ENCODE assay signal across 14 mouse cellular contexts in genomic region chr2:119767246-119767645, GRCm38 (mm10). TPM values are rescaled to one million over a fixed set of nuclear protein-coding genes. Genes with fewer than 3 reads are reported as not detected.
A peak's percentile ranks its signal among the peaks of the same experiment; 100 is the strongest.
DNase-seq lines count a peak whose midpoint lies in the region; ATAC-seq and TF ChIP-seq lines count a peak whose summit lies in the region.
"Had no signal": no experiment of that assay in that cellular context is flagged by ENCODE, and none has a peak within 500 bp of the region (broad histone marks: within the 10 kb centered on the region; RNA-seq: fewer than 3 reads in every experiment).

No protein-coding gene starts in this region.

- TF ChIP-seq CTCF in kidney, postnatal 0 days (IDR thresholded peaks at IDR 0.05; ENCODE audit: low read depth), result peak; percentile 44; the same call in 1 of the 2 replicates
- TF ChIP-seq CTCF in intestine, postnatal 0 days (IDR thresholded peaks at IDR 0.05; ENCODE audit: low read depth), result peak; percentile 55

- H3K27me3 ChIP-seq in kidney, postnatal 0 days (ENCODE audit: insufficient read depth, low read length), result no peaks in the 10 kb centered on the region
- H3K27me3 ChIP-seq in intestine, postnatal 0 days (replicated peaks; ENCODE audit: control insufficient read depth, insufficient read depth, low read length), result no peaks in the 10 kb centered on the region
- peaks cover 6% of the 10 kb centered on the region for H3K27me3 ChIP-seq in forebrain, embryonic 10.5 days (ENCODE audit: poor library complexity, severe bottlenecking)

- no peak overlapping the region for H3K4me3 ChIP-seq in kidney, postnatal 0 days (replicated peaks; ENCODE audit: low read depth, low read length)
- no peak overlapping the region for H3K4me3 ChIP-seq in intestine, postnatal 0 days (ENCODE audit: low read depth, low read length)
- H3K4me3 ChIP-seq in forebrain, embryonic 10.5 days, result no peak overlapping the region
- H3K4me3 ChIP-seq: erythroblast, embryonic 14.5 days; myocyte had no signal

- H3K27ac ChIP-seq in kidney, postnatal 0 days, result no peak overlapping the region
- no peak overlapping the region for H3K27ac ChIP-seq in intestine, postnatal 0 days (ENCODE audit: low read depth, low read length)
- no peak overlapping the region for H3K27ac ChIP-seq in forebrain, embryonic 10.5 days

- no peaks in the 10 kb centered on the region for H3K9me3 ChIP-seq in kidney, postnatal 0 days (replicated peaks; ENCODE audit: low read length)
- no peaks in the 10 kb centered on the region for H3K9me3 ChIP-seq in intestine, postnatal 0 days (ENCODE audit: control insufficient read depth)
- H3K9me3 ChIP-seq in forebrain, embryonic 10.5 days, result no peaks in the 10 kb centered on the region

- DNase-seq in kidney, postnatal 0 days (ENCODE audit: low spot score), result no peak
- no peak for DNase-seq in kidney, postnatal 36 days
- peak; percentile 30 for DNase-seq in 416B (ENCODE audit: low read depth)
- peak; percentile 39 to 43 for DNase-seq in B cell, adult 2 months
- no peak for DNase-seq in forebrain, embryonic 10.5 days (ENCODE audit: extremely low spot score, low spot score)
- DNase-seq: cerebellum, postnatal 10 days; heart, postnatal 10 days; kidney, adult 18-20 months; right cerebral cortex, adult 18-20 months had no signal

- no peak overlapping the region for H3K9ac ChIP-seq in kidney, postnatal 0 days (ENCODE audit: low read depth, low read length)
- no peak overlapping the region for H3K9ac ChIP-seq in intestine, postnatal 0 days (ENCODE audit: low read depth, low read length)

- WGBS in kidney, postnatal 0 days, result 90% methylated on average over 6 of the region's 6 CpGs
- 91% methylated on average over 6 of the region's 6 CpGs for WGBS in intestine, postnatal 0 days
- WGBS in forebrain, embryonic 10.5 days, result 94% methylated on average over 6 of the region's 6 CpGs

- peaks cover 35% of the 10 kb centered on the region for H3K36me3 ChIP-seq in kidney, postnatal 0 days (ENCODE audit: insufficient read depth, low read length)
- H3K36me3 ChIP-seq in intestine, postnatal 0 days (ENCODE audit: control insufficient read depth, insufficient read depth), result peaks cover 64% of the 10 kb centered on the region
- H3K36me3 ChIP-seq in forebrain, embryonic 10.5 days (replicated peaks), result peaks cover 87% of the 10 kb centered on the region

- no peak overlapping the region for H3K4me2 ChIP-seq in kidney, postnatal 0 days (ENCODE audit: low read length)
- H3K4me2 ChIP-seq in intestine, postnatal 0 days (replicated peaks; ENCODE audit: low read depth), result no peak overlapping the region

- ATAC-seq in kidney, postnatal 0 days (replicated peaks; ENCODE audit: low FRiP score, low read depth), result no peak
- ATAC-seq in intestine, postnatal 0 days, result 0 out of 2 replicates have a peak, but pooled peaks have one; percentile 36
- no peak for ATAC-seq in erythroid progenitor cell, adult 5-6 weeks (replicated peaks; ENCODE audit: low FRiP score, poor library complexity, severe bottlenecking)

- H3K4me1 ChIP-seq in kidney, postnatal 0 days (replicated peaks; ENCODE audit: insufficient read depth, low read length), result no peaks in the 10 kb centered on the region
- H3K4me1 ChIP-seq in intestine, postnatal 0 days (replicated peaks; ENCODE audit: control insufficient read depth, insufficient read depth, low read length), result no peaks in the 10 kb centered on the region
- no peaks in the 10 kb centered on the region for H3K4me1 ChIP-seq in forebrain, embryonic 10.5 days

RNA-seq across cellular contexts. Expression of gene Ltk, which starts 7.0 kb away (rescaled TPM):
- 0.52 and 0.53 TPM in 2 replicates for polyA plus RNA-seq in kidney, postnatal 0 days (2015; fragmentation: Nextera tagmentation; extraction: Ambion mirVana)
- 1.5 and 1.6 TPM in 2 replicates for polyA plus RNA-seq in intestine, postnatal 0 days (2015; fragmentation: Nextera tagmentation; extraction: Ambion mirVana)
- polyA plus RNA-seq in forebrain, embryonic 10.5 days (2016; fragmentation: Nextera tagmentation; extraction: Ambion mirVana), result 0.33 TPM in 1 of 2 replicates, not detected in the other
- not detected in 2 replicates for total RNA-seq in erythroid progenitor cell, adult 5-6 weeks (2015; ENCODE audit: low replicate concordance)
- not detected in 2 replicates for total RNA-seq in erythroid progenitor cell, adult 5-6 weeks (2017; ENCODE audit: low replicate concordance)
- total RNA-seq: gastrocnemius, adult 8-10 months had no signal
- polyA plus RNA-seq: erythroblast, embryonic 14.5 days; myocyte had no signal

RNA-seq across cellular contexts. Expression of gene Rpap1, which starts 20.1 kb away (rescaled TPM):
- 15.7 and 19.0 TPM in 2 replicates for polyA plus RNA-seq in kidney, postnatal 0 days (2015; fragmentation: Nextera tagmentation; extraction: Ambion mirVana)
- polyA plus RNA-seq in intestine, postnatal 0 days (2015; fragmentation: Nextera tagmentation; extraction: Ambion mirVana), result 8.2 and 10.7 TPM in 2 replicates
- 42.3 and 43.5 TPM in 2 replicates for polyA plus RNA-seq in forebrain, embryonic 10.5 days (2016; fragmentation: Nextera tagmentation; extraction: Ambion mirVana)
- 0.42 and 2.2 TPM in 2 replicates for total RNA-seq in erythroid progenitor cell, adult 5-6 weeks (2015; ENCODE audit: low replicate concordance)
- 2.8 and 3.2 TPM in 2 replicates for total RNA-seq in erythroid progenitor cell, adult 5-6 weeks (2017; ENCODE audit: low replicate concordance)

RNA-seq across cellular contexts. Expression of gene Itpka, which starts 25.1 kb away (rescaled TPM):
- 0.83 and 1.1 TPM in 2 replicates for polyA plus RNA-seq in kidney, postnatal 0 days (2015; fragmentation: Nextera tagmentation; extraction: Ambion mirVana)
- 5.3 and 6.2 TPM in 2 replicates for polyA plus RNA-seq in intestine, postnatal 0 days (2015; fragmentation: Nextera tagmentation; extraction: Ambion mirVana)
- polyA plus RNA-seq in forebrain, embryonic 10.5 days (2016; fragmentation: Nextera tagmentation; extraction: Ambion mirVana), result 1.2 and 1.8 TPM in 2 replicates
- not detected in 2 replicates for total RNA-seq in erythroid progenitor cell, adult 5-6 weeks (2015; ENCODE audit: low replicate concordance)
- total RNA-seq in erythroid progenitor cell, adult 5-6 weeks (2017; ENCODE audit: low replicate concordance), result not detected in 2 replicates
- total RNA-seq: gastrocnemius, adult 8-10 months had no signal

RNA-seq across cellular contexts. Expression of gene Tyro3, which starts 30.3 kb away (rescaled TPM):
- 7.7 and 9.7 TPM in 2 replicates for polyA plus RNA-seq in kidney, postnatal 0 days (2015; fragmentation: Nextera tagmentation; extraction: Ambion mirVana)
- 4.5 and 5.6 TPM in 2 replicates for polyA plus RNA-seq in intestine, postnatal 0 days (2015; fragmentation: Nextera tagmentation; extraction: Ambion mirVana)
- 27.0 and 27.6 TPM in 2 replicates for polyA plus RNA-seq in forebrain, embryonic 10.5 days (2016; fragmentation: Nextera tagmentation; extraction: Ambion mirVana)
- total RNA-seq in erythroid progenitor cell, adult 5-6 weeks (2015; ENCODE audit: low replicate concordance), result not detected in 2 replicates
- not detected in 2 replicates for total RNA-seq in erythroid progenitor cell, adult 5-6 weeks (2017; ENCODE audit: low replicate concordance)
- polyA plus RNA-seq: erythroblast, embryonic 14.5 days had no signal

Comparison
In these comparisons a context has a peak if more than half of its experiments do, and no peak if none do; other contexts are left out.
1. DNase-seq: peak in 416B (single experiment) and B cell, adult 2 months (2 of 2); none in kidney, postnatal 0 days (single experiment), kidney, postnatal 36 days (0 of 2) and forebrain, embryonic 10.5 days (single experiment).